Mouse (Mus musculus): ENCODE measurements around the gene Gm20388.

DNA sequence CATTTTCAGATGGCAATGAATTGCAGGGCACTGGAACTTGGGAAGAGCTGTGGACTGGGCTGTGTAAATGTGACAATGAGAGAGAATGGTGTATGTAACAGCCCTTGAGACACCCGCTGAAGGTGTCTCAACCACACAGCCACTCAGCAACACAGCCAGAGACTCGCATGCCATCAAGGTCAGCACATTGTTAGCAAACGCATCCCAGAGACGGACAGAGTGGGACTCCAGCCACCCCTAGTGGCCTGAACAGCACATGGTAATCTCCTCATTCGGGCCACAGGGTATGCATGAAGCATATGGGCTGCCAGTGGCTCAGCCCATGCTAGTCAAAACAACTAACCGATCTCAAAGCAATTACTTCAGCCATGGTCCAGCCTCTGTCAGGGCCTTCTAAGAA is 4468.6 kb downstream of the Gm20388 start:
- no peak for TF ChIP-seq CTCF (conservative IDR thresholded peaks at IDR 0.05; ENCODE audit: insufficient read depth, insufficient read length, low read depth, low read length)
- no peak for TF ChIP-seq POLR2A (IDR thresholded peaks at IDR 0.05; ENCODE audit: low read depth, low read length)

Measured in kidney, adult 2 months (tissue).